Mouse (Mus musculus): ENCODE results near the gene Kctd19.

Gene Kctd19

GRCm38 (mm10) chr8:105413391-105413790 is at the start of gene Kctd19, which contains the start of gene Lrrc36:
Kctd19 (minus strand) TSS chr8:105413502.
Lrrc36 (plus strand) TSS chr8:105413571.
- peak; percentile 45 for DNase-seq (ENCODE audit: inconsistent ontology term)

GRCm38 (mm10) chr8:105461085-105461803 is 47.9 kb upstream of the Kctd19 start:
- DNase-seq (ENCODE audit: inconsistent ontology term): no peak

GRCm38 (mm10) chr8:105455218-105455617 is 41.9 kb upstream of the Kctd19 start:
- no peak for DNase-seq (ENCODE audit: inconsistent ontology term)

- peak; percentile 52 for DNase-seq (ENCODE audit: inconsistent ontology term)
Observed at GRCm38 (mm10) chr8:105454088-105454487, 40.8 kb upstream of the Kctd19 start.

- DNase-seq (ENCODE audit: inconsistent ontology term): no peak
Observed at GRCm38 (mm10) chr8:105453296-105453695, 40.0 kb upstream of the Kctd19 start.

- no peak for DNase-seq (ENCODE audit: inconsistent ontology term)
Observed at GRCm38 (mm10) chr8:105451903-105452603, 38.8 kb upstream of the Kctd19 start.

GRCm38 (mm10) chr8:105450977-105451376 is 37.7 kb upstream of the Kctd19 start:
- no peak for DNase-seq (ENCODE audit: inconsistent ontology term)

GRCm38 (mm10) chr8:105448596-105448995 is 35.3 kb upstream of the Kctd19 start:
- no peak for DNase-seq (ENCODE audit: inconsistent ontology term)

- DNase-seq (ENCODE audit: inconsistent ontology term): no peak
Observed at GRCm38 (mm10) chr8:105448188-105448587, 34.9 kb upstream of the Kctd19 start.

GRCm38 (mm10) chr8:105446127-105446552 is 32.8 kb upstream of the Kctd19 start:
- no peak for DNase-seq (ENCODE audit: inconsistent ontology term)

- no peak for DNase-seq (ENCODE audit: inconsistent ontology term)
Observed at GRCm38 (mm10) chr8:105445296-105446126, 32.2 kb upstream of the Kctd19 start.

GRCm38 (mm10) chr8:105442661-105443060 is 29.4 kb upstream of the Kctd19 start:
- no peak for DNase-seq (ENCODE audit: inconsistent ontology term)

- no peak for DNase-seq (ENCODE audit: inconsistent ontology term)
Observed at GRCm38 (mm10) chr8:105441433-105441832, 28.1 kb upstream of the Kctd19 start.

GRCm38 (mm10) chr8:105438865-105439264 is 25.6 kb upstream of the Kctd19 start:
- DNase-seq (ENCODE audit: inconsistent ontology term): no peak

- no peak for DNase-seq (ENCODE audit: inconsistent ontology term)
Observed at GRCm38 (mm10) chr8:105437078-105437748, 23.9 kb upstream of the Kctd19 start.

GRCm38 (mm10) chr8:105436218-105436617 is 22.9 kb upstream of the Kctd19 start:
- peak; percentile 48 for DNase-seq (ENCODE audit: inconsistent ontology term)

GRCm38 (mm10) chr8:105434136-105434535 is 20.8 kb upstream of the Kctd19 start:
- DNase-seq (ENCODE audit: inconsistent ontology term): no peak

- DNase-seq (ENCODE audit: inconsistent ontology term): peak; percentile 48
Observed at GRCm38 (mm10) chr8:105433511-105433910, 20.2 kb upstream of the Kctd19 start.

GRCm38 (mm10) chr8:105433021-105433420 is 19.7 kb upstream of the Kctd19 start:
- DNase-seq (ENCODE audit: inconsistent ontology term): no peak

- DNase-seq (ENCODE audit: inconsistent ontology term): no peak
Observed at GRCm38 (mm10) chr8:105431743-105432515, 18.6 kb upstream of the Kctd19 start.

GRCm38 (mm10) chr8:105426878-105427277 is 13.6 kb upstream of the Kctd19 start:
- DNase-seq (ENCODE audit: inconsistent ontology term): no peak

Measured in Muller cell, postnatal 12 days (primary cell).